Mouse (Mus musculus) frontal cortex, postnatal 36 days (tissue): ENCODE measurements around the gene Tet3.
A peak's percentile ranks its signal among the peaks of the same experiment; 100 is the strongest.

ENCODE experiments used
- DNase-seq, 2 experiments: peaks; one replicate each; pipeline ENCODE4 v3.0.0; 2022; ENCODE audit warnings: low spot score in 2 of 2

The Tet3 gene

DNA sequence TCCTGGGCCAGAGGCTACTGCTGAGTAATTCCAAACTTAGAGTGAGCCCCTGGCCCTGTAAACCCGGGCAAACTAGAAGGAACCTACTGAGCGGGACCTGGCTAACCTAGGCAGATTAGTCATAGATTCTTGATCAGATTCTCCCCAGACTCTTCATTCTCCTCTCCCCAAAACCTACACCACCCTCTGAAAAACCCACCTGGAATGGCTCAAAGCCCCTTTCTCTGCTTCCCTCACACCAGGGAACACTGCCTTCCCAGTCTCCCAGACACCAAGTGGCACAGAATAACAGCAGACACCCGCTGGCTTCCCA, 18.7 kb downstream of the Tet3 start:
- no peak for DNase-seq

DNA sequence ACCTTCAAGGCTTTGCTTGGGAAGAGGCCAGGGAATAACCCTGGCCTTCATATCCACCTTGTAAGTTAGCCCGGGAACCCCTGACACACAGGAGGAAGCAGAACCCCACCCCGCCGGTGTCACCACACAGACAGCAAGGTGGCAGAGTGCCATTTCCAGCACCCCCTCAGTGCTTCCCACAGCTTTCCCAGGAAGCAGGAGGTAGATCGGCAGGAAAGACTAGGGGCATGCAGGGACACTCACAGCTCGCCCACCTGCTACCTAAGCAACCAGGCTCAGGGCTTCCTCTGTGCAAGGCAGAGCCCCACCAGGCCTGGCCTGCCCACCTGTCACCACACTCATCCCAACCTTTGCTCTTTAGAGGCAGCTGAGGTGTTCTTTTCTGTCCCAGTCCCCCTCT, 19.1 kb downstream of the Tet3 start:
- DNase-seq: peak; percentile 54 to 61

DNA sequence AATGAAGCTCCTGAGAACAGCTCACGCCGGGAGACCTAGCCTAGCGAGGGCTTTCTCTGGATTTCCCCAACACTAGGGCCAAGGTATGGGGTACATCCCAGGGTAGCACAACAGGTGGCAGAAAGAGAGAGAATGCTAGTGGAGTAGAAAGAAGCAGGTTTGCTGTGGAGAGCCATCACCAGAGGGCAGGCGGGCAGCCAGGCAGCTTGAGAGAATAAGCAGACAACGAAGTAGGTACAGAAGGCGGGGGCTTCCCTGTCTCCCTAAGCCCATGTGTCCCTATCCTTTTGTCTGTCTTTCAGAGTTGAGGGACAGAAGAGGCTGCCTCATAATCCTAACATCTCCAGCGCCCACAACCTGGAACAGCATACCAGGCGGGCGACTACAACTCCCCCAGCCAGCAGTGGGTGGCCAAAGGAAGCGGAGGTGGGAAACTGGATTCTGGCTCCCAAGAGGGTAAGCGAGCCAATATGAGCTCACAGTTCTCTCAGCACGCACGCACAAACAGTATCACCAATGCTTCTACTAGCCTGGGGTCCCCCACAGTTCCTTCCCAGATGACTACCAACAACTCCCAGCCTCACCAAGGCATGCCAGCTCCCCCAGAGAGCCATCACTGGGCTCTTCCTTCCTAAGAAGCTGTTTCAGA, 19.6 kb downstream of the Tet3 start:
- peak; percentile 58 to 67 for DNase-seq

DNA sequence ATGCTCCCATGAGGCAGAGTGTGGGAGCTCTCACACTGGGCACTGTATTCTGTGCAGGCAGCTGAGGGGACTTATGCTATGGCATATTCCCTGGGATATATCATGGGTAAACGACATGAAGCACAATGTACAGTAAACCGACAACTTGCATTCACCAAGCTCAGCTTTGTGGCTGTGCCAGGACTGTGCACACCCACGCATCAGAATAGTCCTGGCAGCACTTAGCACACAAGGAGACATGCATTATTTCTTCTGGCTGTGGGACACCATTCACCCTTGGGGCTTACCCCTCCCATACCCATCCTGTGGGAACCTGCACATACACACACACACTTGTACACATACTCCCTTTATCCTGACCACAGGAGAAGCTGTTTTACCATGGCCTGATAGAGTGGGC, 20.3 kb downstream of the Tet3 start:
- peak in 1 of 2 experiments; percentile 38 for DNase-seq

DNA sequence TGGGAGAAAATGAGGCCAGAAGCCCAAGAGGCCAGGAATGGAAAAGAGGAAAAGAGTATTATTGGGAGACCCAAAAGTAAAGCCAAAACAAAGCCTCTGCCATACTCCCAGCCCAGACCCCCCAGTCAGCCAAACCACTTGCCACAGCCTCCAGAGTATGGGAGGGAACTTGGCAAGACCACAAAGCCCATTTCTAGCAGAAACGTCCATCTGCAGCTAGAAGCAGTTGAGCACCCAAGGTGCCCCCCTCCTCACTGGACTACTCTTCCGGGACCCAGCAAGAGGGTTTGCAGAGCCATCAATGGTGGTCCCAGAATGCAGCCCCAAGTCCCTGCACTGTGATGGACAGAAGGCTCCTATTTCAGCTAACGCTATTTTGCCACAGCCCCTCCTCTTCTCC, 21.1 kb downstream of the Tet3 start:
- no peak for DNase-seq

DNA sequence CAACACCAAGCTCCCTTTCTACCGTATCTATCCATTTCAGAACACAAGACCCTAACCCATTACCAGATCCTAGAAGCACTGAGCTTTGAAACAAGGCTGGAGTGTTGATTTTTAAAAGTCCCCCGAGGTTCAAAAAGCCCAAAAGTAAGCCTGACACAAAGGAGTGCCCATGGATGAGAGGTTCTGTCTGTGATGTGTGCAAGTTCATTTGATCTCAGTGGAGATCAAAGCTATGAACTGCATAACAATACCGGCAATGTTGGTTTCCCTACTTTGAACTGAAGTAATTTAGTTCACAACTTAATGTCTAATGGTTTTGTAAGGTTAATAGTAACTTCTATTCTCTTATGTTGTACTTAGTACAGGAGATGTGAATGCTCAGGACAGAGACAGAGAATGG, 21.7 kb downstream of the Tet3 start:
- DNase-seq: no peak

DNA sequence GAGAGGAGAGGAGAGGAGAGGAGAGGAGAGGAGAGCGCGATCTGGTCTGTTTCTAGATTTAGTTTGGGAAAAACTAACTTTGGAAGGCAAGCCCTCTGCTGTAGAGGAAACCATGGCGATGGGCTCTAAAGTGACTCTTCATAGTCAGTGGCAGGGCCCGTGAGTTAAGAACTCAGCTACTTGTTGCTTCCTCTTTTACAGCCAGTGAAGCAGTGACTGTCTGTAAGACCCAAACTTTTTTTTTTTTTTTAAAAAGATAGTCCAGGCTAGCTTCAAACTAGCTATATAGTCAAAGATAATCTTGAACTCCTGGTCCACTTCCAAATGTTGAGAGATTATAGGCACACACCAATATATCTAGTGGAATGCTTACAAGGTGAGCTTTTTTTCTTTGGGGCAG, 22.3 kb downstream of the Tet3 start:
- DNase-seq: no peak

DNA sequence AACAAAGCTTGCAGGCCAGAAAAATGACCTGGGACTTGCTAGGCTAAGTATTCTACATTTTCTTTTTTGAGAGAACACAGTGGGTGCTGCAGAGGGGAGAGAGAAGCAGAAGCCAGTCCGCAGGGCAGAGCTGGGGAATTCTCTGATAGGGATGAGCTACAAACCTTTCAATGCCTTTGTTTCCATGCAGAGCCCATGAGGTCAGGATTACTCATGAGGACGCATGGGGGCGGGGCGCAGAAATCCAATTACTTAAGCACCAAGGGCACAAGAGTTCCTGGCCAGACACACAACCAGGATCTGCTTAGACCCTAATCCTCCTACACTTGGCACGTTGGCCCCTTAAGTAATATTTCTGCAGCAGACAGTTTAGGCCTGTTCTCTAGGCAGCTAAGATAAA, 23.7 kb downstream of the Tet3 start:
- no peak for DNase-seq

DNA sequence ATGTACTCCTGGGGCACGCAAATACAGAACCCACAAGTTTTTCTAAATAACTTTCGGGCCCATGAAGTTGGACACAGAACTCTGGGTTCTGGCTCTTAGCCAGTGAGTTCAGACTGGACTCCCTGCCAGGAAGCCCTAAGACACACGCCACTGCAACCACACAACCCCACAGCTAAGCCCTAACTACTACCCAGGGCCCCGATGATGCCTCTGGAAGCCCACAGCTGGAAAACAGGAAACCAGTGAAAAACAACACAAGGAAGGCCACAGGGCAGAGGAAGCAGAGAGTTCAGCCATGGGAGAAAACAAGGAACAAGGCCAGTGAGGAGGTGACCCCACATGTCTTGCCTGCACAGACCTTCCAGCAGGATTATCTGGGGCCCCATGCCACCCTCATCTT, 25.3 kb downstream of the Tet3 start:
- no peak for DNase-seq

DNA sequence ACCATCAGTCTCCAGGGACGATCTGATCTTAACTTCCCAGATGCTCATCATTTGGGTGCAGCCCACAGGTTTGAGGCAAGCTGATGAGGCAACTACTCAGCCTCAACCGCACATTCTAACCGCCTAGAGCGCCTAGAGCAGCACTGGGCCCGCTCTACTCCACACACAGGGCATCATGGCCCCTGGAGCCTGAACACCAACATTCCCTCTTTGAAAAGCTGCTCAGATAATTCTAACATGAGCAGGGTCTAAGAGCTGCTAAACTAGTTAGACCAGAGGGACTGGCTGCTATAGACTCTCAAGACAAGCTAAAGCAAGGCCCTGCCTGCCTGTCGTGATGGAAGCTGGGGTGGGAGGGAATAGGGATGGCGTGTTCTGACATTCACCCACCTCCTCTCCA, 25.9 kb downstream of the Tet3 start:
- no peak for DNase-seq

DNA sequence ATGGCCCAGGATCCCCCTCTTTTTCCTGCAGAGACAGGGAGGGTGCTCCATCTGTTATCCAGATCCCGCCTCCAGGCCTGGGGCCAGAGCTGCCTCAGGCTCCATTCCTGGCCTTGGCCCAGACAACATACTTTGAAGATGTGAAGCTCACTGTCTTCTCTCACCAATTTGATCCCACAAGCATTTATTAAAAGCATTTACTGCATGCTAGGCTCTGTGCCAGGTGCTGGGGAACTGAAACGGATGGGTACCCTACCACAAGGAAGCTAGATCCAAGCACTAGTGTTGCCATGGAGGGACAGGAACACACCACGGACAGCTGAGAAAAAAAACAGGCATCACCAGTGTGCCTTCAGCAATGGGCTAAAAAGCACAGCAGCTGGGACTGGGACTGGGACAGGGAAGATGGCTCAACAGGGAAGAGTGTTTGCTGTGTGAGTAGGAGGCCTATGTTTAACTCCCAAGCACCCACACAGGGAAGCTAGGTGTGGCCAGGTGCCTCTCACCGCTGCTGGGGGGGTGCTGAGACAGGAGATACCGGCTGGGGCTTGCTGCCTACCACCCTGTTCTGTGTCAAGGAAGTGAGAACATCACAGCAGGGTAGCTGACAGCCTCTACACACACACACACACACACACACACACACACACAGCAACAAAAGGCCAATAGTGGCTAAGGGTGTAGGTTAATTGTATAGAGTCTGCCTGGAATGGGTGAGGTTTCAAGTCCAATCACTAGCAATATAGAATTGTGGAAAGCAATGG, 30.7 kb downstream of the Tet3 start:
- peak; percentile 53 to 63 for DNase-seq

DNA sequence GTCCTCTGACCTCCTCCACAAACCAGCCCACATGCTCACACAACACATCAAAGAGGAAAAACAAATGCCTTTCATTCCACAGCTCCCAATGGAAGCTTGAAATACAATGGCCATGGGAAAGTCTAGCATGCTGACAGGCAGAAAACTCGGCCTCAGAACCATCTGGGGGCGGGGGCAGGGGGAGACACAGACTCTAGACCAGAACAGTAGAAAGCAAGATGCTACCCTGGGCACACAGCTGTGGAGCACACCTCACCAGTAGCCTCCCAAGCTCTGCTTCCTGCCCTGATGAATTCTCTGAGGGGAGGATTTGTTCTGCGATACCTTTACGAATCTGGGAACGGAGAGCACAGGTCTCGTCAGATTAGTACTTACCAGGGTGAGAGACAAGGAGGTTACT, 31.4 kb downstream of the Tet3 start:
- DNase-seq: no peak

DNA sequence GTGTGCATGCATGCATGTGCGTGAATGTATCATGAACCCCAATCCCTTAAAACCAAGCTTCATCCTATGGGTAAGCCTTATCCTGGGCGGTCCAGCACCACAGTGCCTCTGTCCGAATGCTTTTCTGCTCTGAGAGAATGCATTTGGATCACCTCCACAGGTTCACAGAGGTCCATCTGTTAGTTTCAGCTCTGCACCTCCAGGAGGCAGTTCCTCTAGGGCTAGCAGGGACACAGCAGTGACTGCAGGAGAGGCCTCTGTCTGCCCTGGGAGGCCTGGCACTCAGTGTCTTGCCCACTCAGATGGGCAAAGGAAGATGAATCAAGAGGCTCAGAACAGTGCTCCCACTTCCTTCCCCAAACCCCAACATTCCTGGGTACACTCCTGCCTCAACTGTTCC, 32.3 kb downstream of the Tet3 start:
- no peak for DNase-seq

DNA sequence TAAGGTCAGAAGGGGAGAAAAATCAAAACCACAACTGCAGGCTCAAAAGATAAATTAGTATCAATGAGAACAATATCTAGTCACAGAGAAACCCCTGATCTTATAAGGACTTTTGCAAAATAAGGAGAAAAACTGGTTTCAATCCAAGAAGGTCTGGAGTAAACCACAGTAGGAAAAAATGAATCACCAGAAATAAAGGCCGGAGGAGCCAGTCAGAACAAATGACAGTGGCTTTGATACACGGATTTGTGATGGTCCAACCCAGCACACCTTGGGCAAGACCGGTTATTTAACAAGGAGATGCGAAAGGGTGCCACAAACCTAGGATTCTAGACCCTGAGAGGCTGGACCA, 34.9 kb downstream of the Tet3 start:
- DNase-seq: no peak

DNA sequence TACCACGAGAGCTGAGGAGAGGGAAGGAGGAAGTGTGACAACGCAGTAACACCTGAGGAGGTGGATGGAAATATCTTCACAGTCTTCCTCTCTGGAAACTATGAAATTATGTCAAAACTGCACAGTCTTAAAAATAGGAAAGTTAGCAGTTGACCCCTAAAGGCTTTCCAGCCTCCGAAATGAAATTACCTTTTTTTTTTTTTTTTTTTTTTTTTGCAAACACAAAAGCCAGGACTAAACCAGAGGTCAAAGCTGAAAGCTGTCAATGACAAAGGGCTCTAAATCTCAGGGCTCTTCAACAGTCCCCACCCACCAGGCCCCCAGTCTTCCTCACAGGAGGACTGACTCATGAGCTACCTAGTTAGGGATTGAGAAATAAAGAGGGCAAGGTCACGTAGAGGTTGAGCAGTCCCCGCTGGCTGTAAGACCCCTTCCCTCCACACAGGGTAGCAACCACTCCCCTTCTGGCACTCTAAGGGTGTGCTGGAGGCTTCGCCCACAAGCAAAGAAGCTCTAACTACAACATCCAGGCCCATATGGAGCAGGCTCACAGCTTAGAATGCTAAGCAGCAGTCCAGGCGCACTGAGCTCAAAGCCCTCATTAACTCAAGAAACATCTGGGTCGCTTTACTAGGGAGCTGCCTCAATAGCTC, 35.4 kb downstream of the Tet3 start:
- no peak for DNase-seq

DNA sequence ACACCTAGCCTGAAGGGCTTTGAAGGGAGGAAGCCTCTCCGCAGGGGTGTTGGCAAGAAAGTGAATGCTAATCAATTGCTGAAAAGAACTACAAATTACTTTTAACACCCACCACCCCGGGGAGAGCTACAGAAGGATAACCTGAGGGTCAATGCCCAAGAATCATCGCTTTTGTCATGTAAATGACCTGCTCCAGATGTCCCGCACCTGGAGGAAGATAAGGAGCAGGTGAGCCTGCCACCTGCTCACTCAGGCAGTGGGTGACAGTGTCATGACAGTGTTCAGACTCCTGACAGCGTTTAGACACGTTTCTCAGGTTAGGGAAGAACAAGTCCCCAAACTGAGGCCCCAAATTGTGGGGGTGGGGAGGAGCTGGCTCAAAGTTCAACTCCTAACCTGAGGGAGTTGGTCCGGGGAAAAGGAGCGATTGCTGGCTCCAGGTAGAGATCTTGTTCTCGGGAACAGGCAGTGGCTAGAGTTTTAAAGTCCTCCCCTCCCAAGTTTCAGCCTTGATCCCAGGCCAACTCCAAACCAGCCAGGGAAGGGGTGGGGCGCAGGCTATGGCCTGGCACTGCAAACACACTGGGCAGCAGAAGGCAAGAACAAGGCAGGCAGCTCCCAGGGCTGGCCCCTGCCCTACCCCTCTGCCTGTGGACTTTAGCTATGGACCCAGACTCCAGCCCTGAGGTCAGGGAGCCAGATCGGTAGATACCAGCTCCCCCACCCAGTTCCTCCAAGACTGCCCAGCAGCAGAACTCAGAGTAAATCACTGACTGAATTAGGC, 36.8 kb downstream of the Tet3 start:
- DNase-seq: no peak

DNA sequence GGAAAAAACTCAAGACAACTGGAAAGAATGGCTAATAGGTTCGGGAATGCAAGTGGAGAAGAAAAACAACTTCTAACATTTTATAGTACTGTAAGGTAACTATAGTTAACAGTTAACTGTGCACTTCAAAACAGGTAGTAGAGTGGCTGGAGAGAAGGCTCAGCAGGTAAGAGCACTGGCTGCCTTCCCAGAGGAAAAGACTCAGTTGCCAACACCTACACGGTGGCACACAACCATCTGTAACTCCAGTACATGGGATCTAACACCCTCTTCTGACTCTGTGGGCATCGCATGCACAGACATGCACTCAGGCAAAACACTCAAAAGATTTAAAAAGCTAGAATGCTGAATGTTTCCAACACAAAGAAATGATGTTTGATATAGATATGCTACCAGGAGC, 39.4 kb downstream of the Tet3 start:
- DNase-seq: no peak

DNA sequence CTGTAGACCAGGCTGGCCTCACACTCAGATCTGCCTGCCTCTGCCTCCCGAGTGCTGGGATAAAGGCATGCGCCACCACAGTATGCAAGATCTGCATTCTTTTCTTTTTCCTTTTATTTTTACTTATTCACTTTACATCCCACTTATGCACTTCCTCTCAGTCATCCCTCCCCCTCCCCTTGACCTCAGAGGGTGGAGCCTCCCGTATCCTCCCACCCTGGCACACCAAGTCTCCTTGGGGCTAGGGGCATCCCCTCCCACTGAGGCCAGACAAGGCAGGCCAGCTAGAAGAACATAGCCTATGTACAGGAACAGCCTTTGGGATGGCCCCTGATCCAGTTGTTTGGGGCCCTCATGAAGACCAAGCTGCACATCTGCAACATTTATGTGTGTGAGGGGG, 41.4 kb downstream of the Tet3 start:
- DNase-seq: no peak

DNA sequence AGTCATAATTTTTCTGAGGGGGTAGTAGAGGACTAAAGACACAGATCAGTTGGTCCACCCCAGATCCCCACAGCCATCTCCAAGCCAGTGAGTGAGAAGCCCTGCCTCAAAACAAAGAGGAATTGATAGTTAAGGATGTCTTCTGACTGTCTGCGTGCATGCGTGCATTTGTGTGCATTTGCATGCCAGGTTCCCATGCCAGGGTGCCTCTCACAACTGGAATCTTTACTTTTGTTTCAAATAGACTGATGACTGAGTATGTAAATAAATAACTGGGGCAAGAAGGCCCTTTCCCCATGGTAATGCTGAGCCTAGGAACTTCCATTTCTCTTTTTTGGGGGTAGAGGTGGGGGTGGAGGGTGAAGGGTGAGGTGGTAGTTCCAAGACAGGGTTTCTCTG, 41.8 kb downstream of the Tet3 start:
- DNase-seq: no peak

DNA sequence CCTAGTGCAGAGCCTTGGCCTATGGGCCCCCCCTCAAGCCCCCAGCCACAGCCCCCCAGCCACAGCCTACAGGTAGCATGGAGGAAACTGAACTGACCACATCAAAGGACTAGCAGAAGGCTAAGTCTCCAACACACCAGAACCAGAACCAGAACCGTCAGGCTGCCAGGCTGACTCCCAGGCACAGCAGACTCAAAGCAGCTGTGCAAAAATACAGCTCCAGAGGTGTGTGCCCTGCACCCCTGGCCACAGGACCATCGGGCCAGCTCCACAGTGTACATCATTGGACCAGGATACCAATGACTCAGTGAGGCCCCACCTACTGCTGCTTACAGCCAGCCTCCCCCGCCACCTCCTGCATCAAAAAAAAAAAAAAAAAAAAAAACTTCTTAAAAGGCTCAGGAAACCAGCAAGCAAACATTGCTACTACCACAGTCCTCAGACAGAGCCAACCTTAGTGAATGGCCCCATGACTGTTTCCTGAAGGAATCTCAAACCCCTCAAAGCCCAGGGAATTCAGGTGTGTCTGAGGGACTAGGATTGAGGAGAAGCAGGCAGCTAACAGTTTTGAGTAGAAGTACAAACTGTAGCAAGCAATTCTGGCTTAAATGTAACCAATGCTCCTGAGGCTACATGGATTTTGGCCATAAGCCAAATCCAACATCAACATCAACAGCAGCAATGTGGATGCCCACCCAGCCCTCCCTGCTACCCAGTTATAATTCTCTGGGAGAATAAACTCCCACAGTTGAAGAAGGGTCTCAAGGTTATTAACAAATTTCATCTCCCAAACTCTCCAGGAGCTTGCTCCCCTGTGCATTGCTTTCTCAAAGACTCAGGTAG, 42.4 kb downstream of the Tet3 start:
- no peak for DNase-seq

DNA sequence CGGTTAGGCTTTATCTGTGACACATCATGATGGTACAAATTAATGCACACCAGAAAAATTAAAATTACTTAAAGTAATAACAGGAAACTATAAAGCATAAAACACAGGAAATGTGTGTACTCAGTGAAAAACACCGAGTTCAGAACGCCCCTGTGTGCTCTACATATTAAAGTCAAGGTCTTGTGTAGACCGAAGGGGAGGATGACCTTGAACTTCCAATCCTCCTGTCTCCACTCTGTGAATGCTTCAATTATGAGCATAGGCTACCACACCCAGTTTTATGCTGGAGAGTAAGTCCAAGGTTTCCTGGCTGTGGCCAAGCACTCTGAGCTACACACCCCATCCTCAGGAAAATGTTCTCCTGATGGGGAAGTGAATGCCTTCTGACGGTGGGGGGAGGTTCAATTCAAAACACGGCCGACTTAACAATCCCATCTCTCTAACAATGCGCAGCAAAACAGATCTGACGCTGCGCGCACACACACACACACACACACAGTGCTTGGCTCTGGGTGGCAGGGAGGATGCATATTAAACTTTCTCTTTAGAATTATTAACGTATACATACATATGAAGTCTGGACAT, 43.4 kb downstream of the Tet3 start:
- no peak for DNase-seq
